Mouse (Mus musculus): Measurements from ENCODE around the gene Csrp1. TPM values are rescaled to one million over a fixed set of nuclear protein-coding genes. Genes with fewer than 3 reads are reported as not detected.
A peak's percentile ranks its signal among the peaks of the same experiment; 100 is the strongest.

Gene Csrp1
- total and polyA plus RNA-seq, 2 experiments from 2014 or later = 33.0 to 95.2 TPM

- Histone ChIP-seq H3K9me3 (ENCODE audit: low read length) (no peaks in the 10 kb centered on the region), H3K4me3 (ENCODE audit: low read length) (no peak overlapping the region), H3K27me3 (ENCODE audit: insufficient read depth, low read length) (no peaks in the 10 kb centered on the region), H3K27ac (0 out of 2 replicates have a peak overlapping the region, but pooled peaks have one; percentile 12), H3K4me2 (ENCODE audit: low read depth, low read length) (peak overlapping the region; percentile 88), H3K9ac (replicated peaks; ENCODE audit: low read length) (no peak overlapping the region), H3K36me3 (ENCODE audit: insufficient read depth, low read length) (no peaks in the 10 kb centered on the region), H3K4me1 (ENCODE audit: insufficient read depth, low read length) (peaks cover 5% of the 10 kb centered on the region; the same call in 1 of the 2 replicates)
- WGBS = 49% methylated on average over 4 of the region's 4 CpGs
- DNase-seq (ENCODE audit: low spot score) (no peak), ATAC-seq (no peak)
- TF ChIP-seq CTCF (IDR thresholded peaks at IDR 0.05; ENCODE audit: low read depth) = no peak
These were observed 35.0 kb upstream of the Csrp1 start for GRCm38 (mm10) chr1:135684895-135685294.

GRCm38 (mm10) chr1:135685316-135685715, 34.5 kb upstream of the Csrp1 start:
- Histone ChIP-seq H3K27me3 (ENCODE audit: insufficient read depth, low read length) (no peaks in the 10 kb centered on the region), H3K4me3 (ENCODE audit: low read length) (0 out of 2 replicates have a peak overlapping the region, but pooled peaks have one; percentile 11), H3K27ac (0 out of 2 replicates have a peak overlapping the region, but pooled peaks have one; percentile 12), H3K4me1 (ENCODE audit: insufficient read depth, low read length) (peaks cover 5% of the 10 kb centered on the region; the same call in 1 of the 2 replicates), H3K9me3 (ENCODE audit: low read length) (no peaks in the 10 kb centered on the region), H3K9ac (replicated peaks; ENCODE audit: low read length) (no peak overlapping the region), H3K4me2 (ENCODE audit: low read depth, low read length) (peak overlapping the region; percentile 88), H3K36me3 (ENCODE audit: insufficient read depth, low read length) (no peaks in the 10 kb centered on the region)
- TF ChIP-seq CTCF (IDR thresholded peaks at IDR 0.05; ENCODE audit: low read depth) = no peak
- WGBS = 38% methylated on average over 6 of the region's 6 CpGs
- no peak for DNase-seq (ENCODE audit: low spot score)
- no peak for ATAC-seq

- Histone ChIP-seq H3K27ac (peak overlapping the region; percentile 80), H3K9ac (replicated peaks; ENCODE audit: low read length) (peak overlapping the region; percentile 71; the same call in 1 of the 2 replicates), H3K4me2 (ENCODE audit: low read depth, low read length) (peak overlapping the region; percentile 88), H3K9me3 (ENCODE audit: low read length) (no peaks in the 10 kb centered on the region), H3K27me3 (ENCODE audit: insufficient read depth, low read length) (no peaks in the 10 kb centered on the region), H3K36me3 (ENCODE audit: insufficient read depth, low read length) (no peaks in the 10 kb centered on the region), H3K4me3 (ENCODE audit: low read length) (peak overlapping the region; percentile 61), H3K4me1 (ENCODE audit: insufficient read depth, low read length) (peaks cover 3% of the 10 kb centered on the region; the same call in 1 of the 2 replicates)
- ATAC-seq (peak; percentile 37), DNase-seq (ENCODE audit: low spot score) (peak; percentile 73)
- TF ChIP-seq CTCF (IDR thresholded peaks at IDR 0.05; ENCODE audit: low read depth) = 0 out of 2 replicates have a peak, but pooled peaks have one; percentile 20
- 3% methylated on average over 19 of the region's 19 CpGs for WGBS
These were observed 32.9 kb upstream of the Csrp1 start for GRCm38 (mm10) chr1:135686792-135687510.

GRCm38 (mm10) chr1:135687771-135688492, 31.9 kb upstream of the Csrp1 start:
- H3K9ac ChIP-seq (replicated peaks; ENCODE audit: low read length) = peak overlapping the region; percentile 71
- peak overlapping the region; percentile 80 for H3K27ac ChIP-seq
- DNase-seq (ENCODE audit: low spot score) (peak; percentile 81), ATAC-seq (peak; percentile 83)
- no peaks in the 10 kb centered on the region for H3K9me3 ChIP-seq (ENCODE audit: low read length)
- no peaks in the 10 kb centered on the region for H3K36me3 ChIP-seq (ENCODE audit: insufficient read depth, low read length)
- H3K4me2 ChIP-seq (ENCODE audit: low read depth, low read length) = peak overlapping the region; percentile 88
- no peak for TF ChIP-seq CTCF (IDR thresholded peaks at IDR 0.05; ENCODE audit: low read depth)
- peak overlapping the region; percentile 61 for H3K4me3 ChIP-seq (ENCODE audit: low read length)
- peaks cover 3% of the 10 kb centered on the region; the same call in 1 of the 2 replicates for H3K4me1 ChIP-seq (ENCODE audit: insufficient read depth, low read length)
- WGBS = 2% methylated on average over 75 of the region's 81 CpGs
- no peaks in the 10 kb centered on the region for H3K27me3 ChIP-seq (ENCODE audit: insufficient read depth, low read length)

- peak overlapping the region; percentile 61 for H3K4me3 ChIP-seq (ENCODE audit: low read length)
These were observed 31.2 kb upstream of the Csrp1 start for GRCm38 (mm10) chr1:135688686-135689085.

GRCm38 (mm10) chr1:135690784-135691416, 29.0 kb upstream of the Csrp1 start:
- DNase-seq (ENCODE audit: low spot score) = no peak

More at GRCm38 (mm10) chr1:135688686-135689085, 31.2 kb upstream of the Csrp1 start:
- Histone ChIP-seq H3K36me3 (ENCODE audit: insufficient read depth, low read length) (no peaks in the 10 kb centered on the region), H3K27ac (peak overlapping the region; percentile 80), H3K4me1 (ENCODE audit: insufficient read depth, low read length) (peaks cover 3% of the 10 kb centered on the region; the same call in 1 of the 2 replicates), H3K4me2 (ENCODE audit: low read depth, low read length) (peak overlapping the region; percentile 88), H3K9ac (replicated peaks; ENCODE audit: low read length) (peak overlapping the region; percentile 71; the same call in 1 of the 2 replicates), H3K9me3 (ENCODE audit: low read length) (no peaks in the 10 kb centered on the region), H3K27me3 (ENCODE audit: insufficient read depth, low read length) (no peaks in the 10 kb centered on the region)
- WGBS = 23% methylated on average over 6 of the region's 6 CpGs
- no peak for TF ChIP-seq CTCF (IDR thresholded peaks at IDR 0.05; ENCODE audit: low read depth)
- ATAC-seq = no peak
- DNase-seq (ENCODE audit: low spot score) = no peak

More at GRCm38 (mm10) chr1:135690784-135691416, 29.0 kb upstream of the Csrp1 start:
- no peak for ATAC-seq
- H3K4me3 ChIP-seq (ENCODE audit: low read length) = no peak overlapping the region
- H3K9ac ChIP-seq (replicated peaks; ENCODE audit: low read length) = no peak overlapping the region
- TF ChIP-seq CTCF (IDR thresholded peaks at IDR 0.05; ENCODE audit: low read depth) = no peak
- no peaks in the 10 kb centered on the region for H3K27me3 ChIP-seq (ENCODE audit: insufficient read depth, low read length)
- H3K4me1 ChIP-seq (ENCODE audit: insufficient read depth, low read length) = peaks cover 3% of the 10 kb centered on the region; the same call in 1 of the 2 replicates
- H3K36me3 ChIP-seq (ENCODE audit: insufficient read depth, low read length) = no peaks in the 10 kb centered on the region
- no peak overlapping the region for H3K27ac ChIP-seq
- WGBS = 73% methylated on average over 6 of the region's 6 CpGs
- no peaks in the 10 kb centered on the region for H3K9me3 ChIP-seq (ENCODE audit: low read length)
- no peak overlapping the region for H3K4me2 ChIP-seq (ENCODE audit: low read depth, low read length)

Data from hindbrain, postnatal 0 days (tissue).